Mouse (Mus musculus): Measurements from ENCODE around the gene Adamtsl3. TPM values are rescaled to one million over a fixed set of nuclear protein-coding genes. Genes with fewer than 3 reads are reported as not detected.

Gene Adamtsl3
- polyA plus RNA-seq, 1 experiment from 2014 or later, result 0.46 TPM

DNA sequence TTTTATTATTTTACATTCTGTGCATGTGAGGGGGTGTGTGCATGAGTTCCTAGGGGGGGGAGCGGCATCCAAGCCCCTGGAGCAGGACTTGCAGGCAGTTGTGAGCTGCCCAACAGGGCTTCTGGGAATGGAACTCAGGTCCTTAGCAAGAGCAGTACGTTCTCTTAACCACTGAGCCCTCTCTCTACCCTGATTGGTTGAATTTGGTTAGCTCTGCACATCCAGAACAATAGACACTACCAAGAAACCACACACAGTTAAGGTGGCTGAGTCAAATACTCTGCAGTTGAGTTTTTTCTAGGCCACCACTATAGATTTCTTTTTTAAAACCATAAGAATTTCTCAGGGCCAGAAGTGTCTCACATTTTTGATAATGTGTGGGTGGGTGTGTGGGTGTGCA, 158.7 kb downstream of the Adamtsl3 start:
- WGBS, result 70% methylated on average over 2 of the region's 2 CpGs
- Histone ChIP-seq H3K36me3 (no peaks in the 10 kb centered on the region), H3K27ac (no peak overlapping the region), H3K27me3 (ENCODE audit: insufficient read depth, poor library complexity, severe bottlenecking) (no peaks in the 10 kb centered on the region), H3K9me3 (no peaks in the 10 kb centered on the region), H3K4me1 (replicated peaks) (no peaks in the 10 kb centered on the region), H3K4me3 (no peak overlapping the region)
- no peak for DNase-seq (ENCODE audit: low spot score)

DNA sequence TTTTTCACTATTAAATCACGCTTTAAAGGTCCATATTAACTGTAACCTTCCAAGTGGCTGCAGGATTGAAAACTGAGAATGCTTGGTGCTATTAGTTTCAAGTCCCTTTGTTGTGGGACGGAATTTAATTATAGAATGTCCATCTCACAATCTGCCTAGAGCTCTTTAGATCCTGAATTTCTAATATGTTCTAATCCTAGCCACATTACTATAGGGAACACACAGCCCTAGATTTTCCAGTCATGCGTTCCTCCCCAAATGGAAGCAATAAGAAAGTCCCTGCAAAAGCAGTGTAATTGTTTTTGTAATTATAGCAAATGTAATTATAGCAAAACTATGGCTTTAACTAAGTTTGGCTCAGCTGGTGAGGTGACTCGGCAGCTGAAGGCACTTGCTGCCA, 161.6 kb downstream of the Adamtsl3 start:
- WGBS, result 86% methylated on average over 4 of the region's 4 CpGs
- no peaks in the 10 kb centered on the region for H3K36me3 ChIP-seq
- no peaks in the 10 kb centered on the region for H3K9me3 ChIP-seq
- no peak for DNase-seq (ENCODE audit: low spot score)
- no peaks in the 10 kb centered on the region for H3K4me1 ChIP-seq (replicated peaks)
- no peaks in the 10 kb centered on the region for H3K27me3 ChIP-seq (ENCODE audit: insufficient read depth, poor library complexity, severe bottlenecking)
- no peak overlapping the region for H3K4me3 ChIP-seq
- H3K27ac ChIP-seq, result no peak overlapping the region

DNA sequence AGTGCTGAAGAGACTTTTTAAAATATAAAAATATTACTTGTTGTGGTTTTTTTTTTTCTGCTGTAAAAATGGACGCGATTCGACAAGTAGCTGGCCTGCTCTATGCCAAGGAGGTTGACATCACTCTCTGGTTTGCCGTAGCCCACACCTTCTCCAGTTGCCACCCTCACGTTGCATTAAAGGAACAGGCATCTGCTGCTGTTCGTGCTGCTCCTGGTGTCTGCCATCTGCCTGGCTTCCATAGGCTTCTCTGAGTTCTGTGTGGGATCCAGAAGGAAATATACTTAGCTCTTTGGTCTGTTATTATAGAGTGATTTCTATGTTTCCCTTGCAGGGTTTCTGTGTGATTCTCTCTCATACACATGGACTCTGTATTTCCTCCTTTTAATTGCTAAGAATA, 165.8 kb downstream of the Adamtsl3 start:
- Histone ChIP-seq H3K9me3 (no peaks in the 10 kb centered on the region), H3K27ac (no peak overlapping the region), H3K36me3 (no peaks in the 10 kb centered on the region), H3K27me3 (ENCODE audit: insufficient read depth, poor library complexity, severe bottlenecking) (no peaks in the 10 kb centered on the region), H3K4me3 (no peak overlapping the region), H3K4me1 (replicated peaks) (no peaks in the 10 kb centered on the region)
- no peak for DNase-seq (ENCODE audit: low spot score)
- 92% methylated on average over 6 of the region's 6 CpGs for WGBS

DNA sequence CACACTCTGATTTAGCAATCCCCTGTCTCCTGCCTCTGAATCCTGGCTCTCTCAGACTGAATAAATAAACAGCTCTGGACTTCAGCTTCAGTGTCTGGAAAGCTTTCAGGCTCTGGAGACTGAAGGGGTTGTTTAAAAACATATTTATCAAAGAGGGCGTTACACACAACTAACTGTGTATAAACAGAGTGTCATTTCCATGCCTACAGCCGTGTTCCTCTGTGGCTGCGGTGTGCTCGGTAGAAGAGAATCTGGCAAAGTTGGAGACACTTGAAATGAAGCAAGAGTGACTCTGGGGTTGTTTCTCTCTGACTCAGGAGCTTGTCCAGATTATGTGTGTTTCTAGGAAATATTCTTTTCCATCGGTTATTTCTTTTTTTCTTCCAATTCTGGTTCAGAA, 167.0 kb downstream of the Adamtsl3 start:
- Histone ChIP-seq H3K36me3 (no peaks in the 10 kb centered on the region), H3K27me3 (ENCODE audit: insufficient read depth, poor library complexity, severe bottlenecking) (no peaks in the 10 kb centered on the region), H3K4me1 (replicated peaks) (no peaks in the 10 kb centered on the region), H3K9me3 (no peaks in the 10 kb centered on the region), H3K27ac (no peak overlapping the region), H3K4me3 (no peak overlapping the region)
- DNase-seq (ENCODE audit: low spot score), result no peak
- WGBS, result 81% methylated on average over 5 of the region's 5 CpGs

DNA sequence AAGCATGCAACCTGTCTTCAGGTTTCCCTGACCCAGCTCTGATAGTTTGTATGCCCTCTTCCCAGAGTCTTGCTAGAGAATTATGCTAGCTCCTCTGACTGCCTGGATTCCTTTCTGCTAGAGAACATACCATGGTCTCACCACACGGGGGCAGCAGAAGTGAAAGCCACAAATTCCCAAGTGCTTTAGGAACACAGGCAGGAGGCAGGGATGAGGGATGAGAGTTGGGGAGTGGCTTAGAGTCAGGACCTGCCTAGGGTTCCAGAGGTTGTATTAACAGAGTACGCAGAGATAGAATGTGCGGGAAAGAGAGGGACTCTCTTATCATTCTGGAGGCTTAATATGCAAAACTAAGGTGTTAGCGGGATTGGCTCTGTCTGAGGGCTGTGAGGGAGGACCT, 168.6 kb downstream of the Adamtsl3 start:
- no peaks in the 10 kb centered on the region for H3K27me3 ChIP-seq (ENCODE audit: insufficient read depth, poor library complexity, severe bottlenecking)
- no peaks in the 10 kb centered on the region for H3K9me3 ChIP-seq
- no peaks in the 10 kb centered on the region for H3K4me1 ChIP-seq (replicated peaks)
- H3K4me3 ChIP-seq, result no peak overlapping the region
- 26% methylated on average over 4 of the region's 4 CpGs for WGBS
- DNase-seq (ENCODE audit: low spot score), result peak; percentile 74
- H3K36me3 ChIP-seq, result no peaks in the 10 kb centered on the region
- no peak overlapping the region for H3K27ac ChIP-seq

DNA sequence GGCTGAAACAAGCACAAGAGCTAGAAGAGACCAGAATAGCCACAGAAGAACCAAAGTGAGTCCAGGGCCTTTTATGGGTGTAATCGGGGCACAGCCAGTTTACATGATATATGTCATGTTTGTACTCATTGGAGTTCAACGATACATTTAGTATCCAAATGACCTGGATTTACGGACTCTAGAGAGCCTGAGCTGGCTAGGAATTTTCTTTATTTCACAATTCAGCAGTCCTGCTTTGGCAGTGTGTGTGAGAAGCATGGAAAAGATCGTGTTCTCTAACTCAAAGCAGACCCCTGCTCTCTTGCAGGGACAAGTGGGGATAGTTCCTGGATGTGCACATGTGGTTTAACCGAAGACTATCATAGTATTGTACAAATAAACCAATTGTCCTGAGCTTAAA, 195.1 kb downstream of the Adamtsl3 start:
- H3K4me1 ChIP-seq (replicated peaks), result no peaks in the 10 kb centered on the region
- no peak overlapping the region for H3K4me3 ChIP-seq
- H3K27ac ChIP-seq, result no peak overlapping the region
- DNase-seq (ENCODE audit: low spot score), result no peak
- 87% methylated on average over 5 of the region's 5 CpGs for WGBS
- no peaks in the 10 kb centered on the region for H3K9me3 ChIP-seq
- no peaks in the 10 kb centered on the region for H3K36me3 ChIP-seq
- no peaks in the 10 kb centered on the region for H3K27me3 ChIP-seq (ENCODE audit: insufficient read depth, poor library complexity, severe bottlenecking)

DNA sequence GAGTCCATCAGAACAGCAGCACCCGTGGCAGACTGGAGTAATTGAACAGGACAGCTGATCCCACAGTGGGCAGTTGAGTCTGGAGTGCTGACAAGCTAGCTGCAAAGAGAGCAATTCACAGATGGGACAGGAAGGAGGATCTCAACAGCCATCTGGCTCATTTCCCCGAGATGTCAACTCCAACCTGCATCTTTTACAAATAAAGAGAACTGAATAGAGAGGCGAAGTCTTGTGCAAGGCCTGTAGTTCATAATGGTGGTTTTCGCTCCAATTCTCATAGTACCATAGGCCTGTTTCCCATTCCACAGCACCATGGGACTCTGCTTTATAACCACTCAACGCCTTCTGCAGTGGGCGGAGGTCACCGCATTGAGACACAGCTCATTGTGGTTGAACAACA, 195.9 kb downstream of the Adamtsl3 start:
- Histone ChIP-seq H3K4me1 (replicated peaks) (no peaks in the 10 kb centered on the region), H3K27ac (no peak overlapping the region), H3K36me3 (no peaks in the 10 kb centered on the region), H3K27me3 (ENCODE audit: insufficient read depth, poor library complexity, severe bottlenecking) (no peaks in the 10 kb centered on the region), H3K9me3 (no peaks in the 10 kb centered on the region), H3K4me3 (no peak overlapping the region)
- WGBS, result 85% methylated on average over 7 of the region's 7 CpGs
- no peak for DNase-seq (ENCODE audit: low spot score)

DNA sequence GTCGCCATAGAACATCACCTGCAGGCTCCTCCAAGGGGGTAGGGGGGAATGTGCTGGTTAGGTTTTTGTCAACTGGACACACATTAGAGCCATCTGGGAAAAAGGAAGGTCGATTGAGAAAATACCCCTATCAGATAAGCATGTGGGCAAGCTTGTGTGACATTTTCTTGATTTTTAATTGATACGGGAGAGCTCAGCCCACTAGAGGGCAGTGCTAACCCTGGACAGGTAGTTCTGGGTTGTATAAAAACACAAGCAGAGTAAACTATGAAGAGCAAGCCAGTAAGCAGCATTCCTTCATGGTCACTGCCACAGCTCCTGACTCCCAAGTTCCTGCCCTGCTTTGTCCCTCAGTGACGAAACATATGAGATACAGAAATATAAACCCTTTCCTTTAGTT, 197.7 kb downstream of the Adamtsl3 start:
- Histone ChIP-seq H3K27ac (no peak overlapping the region), H3K36me3 (no peaks in the 10 kb centered on the region), H3K4me1 (replicated peaks) (no peaks in the 10 kb centered on the region), H3K27me3 (ENCODE audit: insufficient read depth, poor library complexity, severe bottlenecking) (no peaks in the 10 kb centered on the region), H3K4me3 (no peak overlapping the region), H3K9me3 (no peaks in the 10 kb centered on the region)
- 70% methylated on average over 4 of the region's 4 CpGs for WGBS
- DNase-seq (ENCODE audit: low spot score), result no peak

DNA sequence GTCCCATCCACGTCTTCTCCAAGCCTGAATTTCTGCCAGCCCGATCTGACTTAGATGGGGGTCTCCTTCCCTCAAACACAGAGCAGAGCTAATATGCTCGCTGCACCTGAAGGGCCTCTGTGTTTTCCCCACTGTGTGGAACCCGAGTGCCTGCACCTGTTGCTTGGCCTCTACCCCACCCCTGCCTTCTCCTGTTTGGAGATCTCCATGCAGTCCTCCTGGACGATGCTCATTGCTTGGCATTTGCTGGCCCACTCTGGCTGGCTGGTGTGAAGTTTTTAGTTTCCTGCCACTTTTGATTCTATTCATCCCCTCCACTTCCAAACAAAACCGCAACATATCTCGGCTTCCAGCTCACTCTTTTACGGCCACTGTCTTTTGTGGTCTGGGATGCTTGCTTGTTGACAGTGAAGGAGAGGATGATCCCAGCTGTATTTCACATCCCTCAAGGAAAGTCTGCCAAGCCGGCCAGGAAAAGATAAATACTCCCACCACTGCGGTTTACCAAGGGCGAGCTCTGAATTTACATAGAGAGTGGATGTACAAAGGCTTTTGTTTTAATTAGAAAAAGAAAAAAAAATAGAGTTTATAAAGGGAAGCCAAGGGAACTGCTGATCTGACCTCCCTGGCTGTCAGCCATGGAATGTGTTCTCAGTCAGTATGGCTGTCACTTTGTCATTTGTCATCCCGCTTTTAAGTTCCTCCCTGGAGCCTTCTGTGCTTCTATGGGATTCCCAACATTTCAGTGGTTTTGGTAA, 198.4 kb downstream of the Adamtsl3 start:
- Histone ChIP-seq H3K4me1 (replicated peaks) (no peaks in the 10 kb centered on the region), H3K27me3 (ENCODE audit: insufficient read depth, poor library complexity, severe bottlenecking) (no peaks in the 10 kb centered on the region), H3K27ac (no peak overlapping the region), H3K9me3 (no peaks in the 10 kb centered on the region), H3K4me3 (no peak overlapping the region), H3K36me3 (no peaks in the 10 kb centered on the region)
- no peak for DNase-seq (ENCODE audit: low spot score)
- WGBS, result 84% methylated on average over 12 of the region's 12 CpGs

DNA sequence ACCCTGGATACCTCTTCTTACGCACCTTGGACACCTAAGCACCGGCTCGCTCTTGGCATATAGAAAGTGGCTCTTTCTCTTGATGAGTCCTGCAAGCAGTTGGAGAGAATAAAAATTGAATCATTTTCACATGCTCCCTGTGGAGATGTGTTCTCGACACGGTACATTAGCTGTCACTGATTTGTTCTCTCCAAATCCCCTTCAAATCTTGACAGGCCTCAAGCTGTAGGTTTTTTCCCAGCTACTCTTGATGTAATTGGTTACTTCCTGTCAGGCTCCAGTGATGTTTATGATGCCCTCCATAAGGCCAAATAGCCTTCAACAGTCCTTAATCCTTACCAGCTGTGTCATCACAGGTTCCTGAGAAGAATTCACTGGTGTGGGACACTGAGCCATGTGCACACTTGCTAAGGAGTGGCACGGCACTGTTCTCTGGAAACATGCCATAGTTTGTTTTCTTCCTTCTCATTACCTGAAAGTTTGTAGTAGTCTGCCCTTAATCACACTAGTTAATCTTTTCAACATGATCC, 209.0 kb downstream of the Adamtsl3 start:
- no peak overlapping the region for H3K4me3 ChIP-seq
- WGBS, result 73% methylated on average over 6 of the region's 6 CpGs
- no peaks in the 10 kb centered on the region for H3K27me3 ChIP-seq (ENCODE audit: insufficient read depth, poor library complexity, severe bottlenecking)
- 0 out of 2 replicates have a peak, but pooled peaks cover 7% of the 10 kb centered on the region for H3K4me1 ChIP-seq (replicated peaks)
- DNase-seq (ENCODE audit: low spot score), result no peak
- no peaks in the 10 kb centered on the region for H3K9me3 ChIP-seq
- no peak overlapping the region for H3K27ac ChIP-seq
- H3K36me3 ChIP-seq, result no peaks in the 10 kb centered on the region

DNA sequence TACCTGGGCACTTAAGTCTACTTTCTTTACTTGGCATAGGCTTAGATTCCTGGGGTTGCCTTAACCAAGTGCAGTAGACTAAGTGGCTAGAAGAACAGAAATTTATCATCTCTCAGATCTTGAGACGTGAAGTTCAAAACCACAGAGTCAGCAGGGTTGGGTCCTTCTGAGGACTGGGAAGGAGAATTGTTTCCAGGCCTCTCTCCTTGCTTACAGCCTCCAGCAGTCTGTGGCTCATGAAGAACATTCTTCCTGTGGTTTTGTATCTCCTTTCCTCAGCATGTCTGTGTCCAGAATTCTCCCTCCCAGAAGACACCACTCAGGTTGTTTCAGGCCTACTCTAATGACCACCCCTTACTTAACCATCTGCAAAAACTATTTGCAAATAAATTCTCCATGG, 216.5 kb downstream of the Adamtsl3 start:
- no peaks in the 10 kb centered on the region for H3K36me3 ChIP-seq
- no peak overlapping the region for H3K4me3 ChIP-seq
- H3K27me3 ChIP-seq (ENCODE audit: insufficient read depth, poor library complexity, severe bottlenecking), result no peaks in the 10 kb centered on the region
- H3K9me3 ChIP-seq, result no peaks in the 10 kb centered on the region
- WGBS, result 76% methylated on average over 1 of the region's 1 CpGs
- DNase-seq (ENCODE audit: low spot score), result no peak
- 0 out of 2 replicates have a peak, but pooled peaks cover 7% of the 10 kb centered on the region for H3K4me1 ChIP-seq (replicated peaks)
- H3K27ac ChIP-seq, result no peak overlapping the region

DNA sequence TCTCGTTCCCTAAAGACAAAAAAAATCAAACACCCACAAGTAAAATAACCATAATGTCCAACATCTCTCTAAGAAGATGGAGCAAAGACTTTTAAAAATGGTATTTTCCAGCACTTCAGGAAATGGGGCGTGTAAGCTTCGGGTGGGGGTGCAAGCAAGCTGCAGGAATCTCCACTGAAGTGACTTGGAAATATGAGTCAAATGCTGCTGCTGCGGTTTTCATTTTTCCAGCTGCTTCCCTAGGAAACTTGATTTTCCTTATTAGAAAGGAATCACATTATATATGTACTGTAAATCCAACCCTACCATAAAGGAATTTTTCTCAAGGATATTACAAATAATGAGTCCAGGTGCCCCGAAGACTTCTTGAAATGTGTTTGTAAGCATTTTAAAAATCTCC, 220.3 kb downstream of the Adamtsl3 start:
- H3K9me3 ChIP-seq, result no peaks in the 10 kb centered on the region
- H3K4me3 ChIP-seq, result no peak overlapping the region
- WGBS, result 86% methylated on average over 5 of the region's 5 CpGs
- no peak overlapping the region for H3K27ac ChIP-seq
- H3K36me3 ChIP-seq, result no peaks in the 10 kb centered on the region
- no peak for DNase-seq (ENCODE audit: low spot score)
- no peaks in the 10 kb centered on the region for H3K4me1 ChIP-seq (replicated peaks)
- no peaks in the 10 kb centered on the region for H3K27me3 ChIP-seq (ENCODE audit: insufficient read depth, poor library complexity, severe bottlenecking)

DNA sequence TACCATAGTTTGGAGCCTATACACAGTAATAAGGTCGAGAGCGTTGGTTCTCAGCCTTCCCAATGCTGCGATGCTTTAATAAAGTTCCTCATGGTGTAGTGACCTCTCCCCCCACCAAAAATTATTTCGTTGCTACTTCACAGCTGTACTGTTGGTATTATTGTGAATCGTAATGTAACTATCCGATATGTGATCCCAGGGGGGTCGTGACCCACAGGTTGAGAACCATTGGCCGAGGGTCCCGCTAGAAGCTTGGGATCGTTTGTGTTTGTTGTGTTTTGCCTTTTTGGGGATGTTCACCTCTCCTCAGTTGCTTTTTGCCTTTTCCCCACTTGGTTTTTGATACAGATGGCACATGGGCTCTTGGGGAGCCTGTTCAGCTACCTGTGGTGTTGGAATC, 220.9 kb downstream of the Adamtsl3 start:
- Histone ChIP-seq H3K4me3 (no peak overlapping the region), H3K4me1 (replicated peaks) (no peaks in the 10 kb centered on the region), H3K36me3 (no peaks in the 10 kb centered on the region), H3K27ac (no peak overlapping the region), H3K9me3 (no peaks in the 10 kb centered on the region), H3K27me3 (ENCODE audit: insufficient read depth, poor library complexity, severe bottlenecking) (no peaks in the 10 kb centered on the region)
- WGBS, result 86% methylated on average over 10 of the region's 10 CpGs
- no peak for DNase-seq (ENCODE audit: low spot score)

DNA sequence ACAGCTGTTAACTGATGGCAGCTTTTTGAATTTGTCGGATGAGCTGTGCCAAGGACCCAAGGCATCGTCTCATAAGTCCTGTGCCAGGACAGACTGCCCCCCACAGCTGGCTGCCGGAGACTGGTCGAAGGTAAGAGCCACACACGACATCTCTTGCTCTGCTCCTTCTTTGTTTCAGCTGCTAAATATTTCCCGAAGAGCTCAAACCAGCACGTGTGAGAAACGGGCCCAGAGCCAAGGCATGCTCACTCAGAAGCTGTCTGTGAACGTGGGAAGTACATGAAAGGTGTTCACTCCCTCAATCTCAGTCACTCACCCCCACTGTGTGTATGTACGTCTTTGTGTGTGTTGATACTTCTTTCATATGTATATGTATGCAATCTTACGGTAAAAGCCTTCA, 221.6 kb downstream of the Adamtsl3 start:
- no peak overlapping the region for H3K4me3 ChIP-seq
- H3K27ac ChIP-seq, result no peak overlapping the region
- no peaks in the 10 kb centered on the region for H3K27me3 ChIP-seq (ENCODE audit: insufficient read depth, poor library complexity, severe bottlenecking)
- 87% methylated on average over 11 of the region's 11 CpGs for WGBS
- H3K9me3 ChIP-seq, result no peaks in the 10 kb centered on the region
- no peak for DNase-seq (ENCODE audit: low spot score)
- no peaks in the 10 kb centered on the region for H3K36me3 ChIP-seq
- no peaks in the 10 kb centered on the region for H3K4me1 ChIP-seq (replicated peaks)

Data from hindbrain, embryonic 10.5 days (tissue).